Mouse (Mus musculus): ENCODE measurements around the gene 4930518I15Rik. TPM values are rescaled to one million over a fixed set of nuclear protein-coding genes. Genes with fewer than 3 reads are reported as not detected.
A peak's percentile ranks its signal among the peaks of the same experiment; 100 is the strongest.
"Not testable (repeated sequence)": the region's sequence is repeated elsewhere in the genome, so short reads cannot be mapped to it uniquely, and the experiment has no call there.

The 4930518I15Rik gene
- total RNA-seq, 2 experiments from 2014 or later, result 1.4 to 3.2 TPM

GRCm38 (mm10) chr2:156877726-156878125, 20.0 kb upstream of the 4930518I15Rik start:
- DNase-seq, result peak in 1 of 2 experiments; percentile 13

- no peak for DNase-seq
These were observed 17.2 kb upstream of the 4930518I15Rik start for GRCm38 (mm10) chr2:156874760-156875510.

- no peak for DNase-seq
These were observed 16.5 kb upstream of the 4930518I15Rik start for GRCm38 (mm10) chr2:156874047-156874759.

- peak; percentile 26 to 55 for DNase-seq
These were observed 15.9 kb upstream of the 4930518I15Rik start for GRCm38 (mm10) chr2:156873629-156874028.

- peak; percentile 68 to 80 for DNase-seq
These were observed 12.8 kb upstream of the 4930518I15Rik start for GRCm38 (mm10) chr2:156870519-156870918.

GRCm38 (mm10) chr2:156869554-156869953, 11.8 kb upstream of the 4930518I15Rik start:
- DNase-seq, result no peak

GRCm38 (mm10) chr2:156868994-156869393, 11.2 kb upstream of the 4930518I15Rik start:
- DNase-seq, result peak; percentile 20 to 49

GRCm38 (mm10) chr2:156864481-156864880, 6.7 kb upstream of the 4930518I15Rik start:
- peak; percentile 23 to 40 for DNase-seq

- DNase-seq, result peak; percentile 81 to 87
These were observed 5.9 kb upstream of the 4930518I15Rik start for GRCm38 (mm10) chr2:156863487-156864160.

- DNase-seq, result peak; percentile 99
These were observed 5.2 kb upstream of the 4930518I15Rik start, which contains the start of gene Rab5if for GRCm38 (mm10) chr2:156862772-156863486. Gene Rab5if, plus strand, starts transcription at chr2:156863128.

GRCm38 (mm10) chr2:156862041-156862717, 4.4 kb upstream of the 4930518I15Rik start:
- DNase-seq, result peak; percentile 61 to 67

- no peak for DNase-seq
These were observed 925 bp upstream of the 4930518I15Rik start for GRCm38 (mm10) chr2:156858671-156859070.

GRCm38 (mm10) chr2:156857385-156857791, 358 bp downstream of the 4930518I15Rik start:
- DNase-seq, result no peak

- no peak for DNase-seq
These were observed 1.4 kb downstream of the 4930518I15Rik start for GRCm38 (mm10) chr2:156856311-156856710.

GRCm38 (mm10) chr2:156853999-156854771, 3.6 kb downstream of the 4930518I15Rik start:
- peak; percentile 48 to 53 for DNase-seq

GRCm38 (mm10) chr2:156853584-156853983, 4.2 kb downstream of the 4930518I15Rik start:
- not testable (repeated sequence) for DNase-seq

GRCm38 (mm10) chr2:156850505-156850904, 7.2 kb downstream of the 4930518I15Rik start:
- no peak for DNase-seq

GRCm38 (mm10) chr2:156848526-156849182, 9.1 kb downstream of the 4930518I15Rik start:
- no peak for DNase-seq

GRCm38 (mm10) chr2:156847653-156848052, 10.1 kb downstream of the 4930518I15Rik start:
- DNase-seq, result no peak

GRCm38 (mm10) chr2:156844715-156845114, 13.0 kb downstream of the 4930518I15Rik start:
- DNase-seq, result no peak
